Mouse (Mus musculus) liver, embryonic 14.5 days (tissue): ENCODE results near the gene Nrbf2. TPM values are rescaled to one million over a fixed set of nuclear protein-coding genes. Genes with fewer than 3 reads are reported as not detected.

Experiments
- ATAC-seq: fragments of 200-750 bp; cut with Nextera tagmentation; 2 replicates; pipeline ENCODE4 v1.8.0; 2017; ENCODE audit warnings: moderate number of reproducible peaks, mild to moderate bottlenecking, moderate library complexity; ENCODE audit not compliant: insufficient read depth
- DNase-seq, 3 experiments: peaks; one replicate each; pipeline ENCODE4 v3.0.0-alpha.2; 2012 to 2013; ENCODE audit warnings: low read depth in 3 of 3, low spot score in 3 of 3
- H3K27ac ChIP-seq: fragments of 300-500 bp; sonication (generic); 2 replicates; pipeline ENCODE4 v1.5.1; 2014; ENCODE audit warnings: moderate library complexity, mild to moderate bottlenecking, control low read depth, inconsistent platforms
- H3K27me3 ChIP-seq: fragments of 300-500 bp; sonication (generic); 2 replicates; pipeline ENCODE4 v1.6.1; 2014; ENCODE audit warnings: mild to moderate bottlenecking, low read length, moderate library complexity; ENCODE audit not compliant: control insufficient read depth, insufficient read depth
- H3K36me3 ChIP-seq: fragments of 300-500 bp; sonication (generic); replicated peaks from 2 replicates; pipeline ENCODE4 v1.6.1; 2014; ENCODE audit warnings: low read depth; ENCODE audit not compliant: control insufficient read depth, insufficient read depth
- H3K4me1 ChIP-seq, 2 experiments: fragments of 200-500 bp in 1 of 2; fragments of 300-500 bp in 1 of 2; sonication (generic) in 1 of 2; replicated peaks; 2 replicates each; pipeline ENCODE4 v1.6.1; 2012 to 2014; ENCODE audit warnings: antibody characterized with exemption in 1 of 2, inconsistent platforms in 1 of 2, low read length in 1 of 2; ENCODE audit not compliant: control insufficient read depth in 2 of 2, insufficient read depth in 2 of 2
- H3K4me2 ChIP-seq: fragments of 300-500 bp; sonication (generic); 2 replicates; pipeline ENCODE4 v1.6.1; 2014; ENCODE audit warnings: low read depth, mild to moderate bottlenecking, control low read depth, moderate library complexity
- H3K4me3 ChIP-seq, 2 experiments: fragments of 200-500 bp in 1 of 2; fragments of 300-500 bp in 1 of 2; sonication (generic) in 1 of 2; 2 replicates each; pipeline ENCODE4 v1.5.1; 2012 to 2014; ENCODE audit warnings: low read depth in 2 of 2, low read length in 2 of 2, mild to moderate bottlenecking in 2 of 2, control low read depth in 1 of 2, inconsistent platforms in 1 of 2, moderate library complexity in 1 of 2; ENCODE audit not compliant: insufficient read depth in 1 of 2
- H3K9ac ChIP-seq: fragments of 300-500 bp; sonication (generic); replicated peaks from 2 replicates; pipeline ENCODE4 v1.6.1; 2014; ENCODE audit warnings: mild to moderate bottlenecking, control low read depth, moderate library complexity
- H3K9me3 ChIP-seq: fragments of 300-500 bp; sonication (generic); 2 replicates; pipeline ENCODE4 v1.6.1; 2016; ENCODE audit warnings: low read length, mixed read lengths; ENCODE audit not compliant: control insufficient read depth
- CTCF ChIP-seq: IDR thresholded peaks from 2 replicates; pipeline ENCODE4 v1.5.1; 2016; ENCODE audit warnings: antibody characterized with exemption, low read depth, control low read depth
- EP300 ChIP-seq: IDR thresholded peaks from 2 replicates; pipeline ENCODE4 v1.6.1; 2016; ENCODE audit warnings: antibody characterized with exemption, low read depth
- WGBS: fragments of 180-500 bp; shearing (Covaris S2); extraction: QIAGEN DNeasy Blood & Tissue Kit; methylation state at CpG from one replicate; pipeline ENCODE4 v1.1.7; 2014; ENCODE audit not compliant: insufficient replicate concordance; 5-methylcytosine and 5-hydroxymethylcytosine counted together
- polyA plus RNA-seq, 2 experiments: library from polyadenylated mRNA; depleted of rRNA in 1 of 2; stranded (reverse) in 1 of 2; unstranded in 1 of 2; fragments of >200 nt; fragmentation: Nextera tagmentation in 1 of 2; extraction: Ambion mirVana in 1 of 2; gene quantifications; 2 replicates each; pipeline versions ENCODE4 v1.2.1 to v1.2.3; 2012 to 2014

Nrbf2 gene
- polyA plus RNA-seq, 2 experiments, result 5.5 to 15.0 TPM

GRCm38 (mm10) chr10:67221284-67221683 lies 63.8 kb downstream of the Nrbf2 start:
- no peak overlapping the region for H3K4me2 ChIP-seq
- DNase-seq (no peak), ATAC-seq (no peak)
- TF ChIP-seq CTCF (no peak), EP300 (no peak)
- no peak overlapping the region for H3K27ac ChIP-seq
- 40% methylated on average over 5 of the region's 5 CpGs for WGBS
- no peak overlapping the region for H3K9ac ChIP-seq
- peaks cover 43% of the 10 kb centered on the region for H3K36me3 ChIP-seq
- H3K9me3 ChIP-seq, result no peaks in the 10 kb centered on the region
- no peak overlapping the region for H3K4me3 ChIP-seq
- H3K27me3 ChIP-seq, result no peaks in the 10 kb centered on the region
- H3K4me1 ChIP-seq, result no peaks in the 10 kb centered on the region

GRCm38 (mm10) chr10:67220251-67220650 lies 64.9 kb downstream of the Nrbf2 start:
- no peak overlapping the region for H3K27ac ChIP-seq
- no peak for DNase-seq
- H3K4me2 ChIP-seq, result no peak overlapping the region
- no peak overlapping the region for H3K9ac ChIP-seq
- no peak for TF ChIP-seq EP300
- TF ChIP-seq CTCF, result no peak
- H3K9me3 ChIP-seq, result no peaks in the 10 kb centered on the region
- H3K4me1 ChIP-seq, result no peaks in the 10 kb centered on the region
- 72% methylated on average over 4 of the region's 4 CpGs for WGBS
- peaks cover 34% of the 10 kb centered on the region for H3K36me3 ChIP-seq
- H3K27me3 ChIP-seq, result no peaks in the 10 kb centered on the region
- H3K4me3 ChIP-seq, result no peak overlapping the region
- ATAC-seq, result no peak

- Histone ChIP-seq H3K4me1 (peaks cover 0 to 2% of the 10 kb centered on the region in 2 experiments; a peak in 1 of 4 replicates), H3K27ac (no peak overlapping the region), H3K9me3 (no peaks in the 10 kb centered on the region), H3K9ac (no peak overlapping the region), H3K4me3 (no peak overlapping the region), H3K36me3 (peaks cover 26% of the 10 kb centered on the region), H3K4me2 (no peak overlapping the region), H3K27me3 (no peaks in the 10 kb centered on the region)
- ATAC-seq (no peak), DNase-seq (no peak)
- TF ChIP-seq CTCF, result no peak
- TF ChIP-seq EP300, result no peak
- 73% methylated on average over 18 of the region's 18 CpGs for WGBS
Measured at GRCm38 (mm10) chr10:67218873-67219565, 66.1 kb downstream of the Nrbf2 start.

- 76% methylated on average over 3 of the region's 3 CpGs for WGBS
- peaks cover 26% of the 10 kb centered on the region for H3K36me3 ChIP-seq
- TF ChIP-seq CTCF, result peak; percentile 20; the same call in 1 of the 2 replicates
- no peak for TF ChIP-seq EP300
- no peak overlapping the region for H3K4me2 ChIP-seq
- no peak overlapping the region for H3K9ac ChIP-seq
- no peak for ATAC-seq
- peaks cover 0 to 2% of the 10 kb centered on the region in 2 experiments; a peak in 1 of 4 replicates for H3K4me1 ChIP-seq
- no peaks in the 10 kb centered on the region for H3K27me3 ChIP-seq
- H3K27ac ChIP-seq, result no peak overlapping the region
- no peak for DNase-seq
- no peak overlapping the region for H3K4me3 ChIP-seq
- no peaks in the 10 kb centered on the region for H3K9me3 ChIP-seq
Measured at GRCm38 (mm10) chr10:67216872-67217271, 68.2 kb downstream of the Nrbf2 start.

Other genes with a start within 250 kb of the Nrbf2 start
- gene Jmjd1c, start 189.2 kb downstream of the Nrbf2 start, polyA plus RNA-seq (2012; rRNA removed), result 4.2 and 6.5 TPM in 2 replicates
- gene Jmjd1c, start 189.2 kb downstream of the Nrbf2 start, polyA plus RNA-seq (2014; fragmentation: Nextera tagmentation; extraction: Ambion mirVana), result 8.7 and 9.9 TPM in 2 replicates
- 3.2 and 3.9 TPM in 2 replicates for gene Reep3, start 188.4 kb downstream of the Nrbf2 start, polyA plus RNA-seq (2012; rRNA removed)
- gene Reep3, start 188.4 kb downstream of the Nrbf2 start, polyA plus RNA-seq (2014; fragmentation: Nextera tagmentation; extraction: Ambion mirVana), result 5.1 and 5.4 TPM in 2 replicates